Comparison of ENCODE assay signal across 23 mouse cellular contexts in genomic region chr14:93553771-93554170, GRCm38 (mm10).
A peak's percentile ranks its signal among the peaks of the same experiment; 100 is the strongest.
DNase-seq lines count a peak whose midpoint lies in the region; ATAC-seq and TF ChIP-seq lines count a peak whose summit lies in the region.
"Had no signal": no experiment of that assay in that cellular context is flagged by ENCODE, and none has a peak within 500 bp of the region (broad histone marks: within the 10 kb centered on the region; RNA-seq: fewer than 3 reads in every experiment).

No protein-coding gene starts in this region.

- H3K27me3 ChIP-seq in midbrain, embryonic 11.5 days (ENCODE audit: control insufficient read depth, insufficient read depth, low read length), result no peaks in the 10 kb centered on the region
- no peaks in the 10 kb centered on the region for H3K27me3 ChIP-seq in midbrain, postnatal 0 days (ENCODE audit: insufficient read depth, low read length)
- H3K27me3 ChIP-seq: embryonic facial prominence, embryonic 12.5 days; embryonic facial prominence, embryonic 15.5 days; forebrain, embryonic 12.5 days; hindbrain, embryonic 12.5 days; hindbrain, embryonic 15.5 days had no signal

- no peak for TF ChIP-seq CTCF in midbrain, postnatal 0 days (IDR thresholded peaks at IDR 0.05)
- TF ChIP-seq CTCF in brain, embryonic 14.5 days (IDR thresholded peaks at IDR 0.05; ENCODE audit: borderline replicate concordance, extremely low read depth, insufficient read depth, insufficient read length), result no peak

- no peak overlapping the region for H3K27ac ChIP-seq in midbrain, embryonic 11.5 days (ENCODE audit: low read depth, low read length)
- no peak overlapping the region for H3K27ac ChIP-seq in midbrain, postnatal 0 days (ENCODE audit: low read depth, low read length)
- H3K27ac ChIP-seq: embryonic facial prominence, embryonic 12.5 days; embryonic facial prominence, embryonic 15.5 days; forebrain, embryonic 12.5 days; gastrocnemius, adult 2 months; hindbrain, embryonic 12.5 days; hindbrain, embryonic 15.5 days had no signal

- no peak overlapping the region for H3K4me3 ChIP-seq in midbrain, embryonic 11.5 days (ENCODE audit: low read depth, low read length)
- H3K4me3 ChIP-seq in midbrain, postnatal 0 days (ENCODE audit: low read depth, low read length), result no peak overlapping the region
- H3K4me3 ChIP-seq: embryonic facial prominence, embryonic 12.5 days; embryonic facial prominence, embryonic 15.5 days; forebrain, embryonic 12.5 days; gastrocnemius, adult 2 months; hindbrain, embryonic 12.5 days; hindbrain, embryonic 15.5 days had no signal

- no peaks in the 10 kb centered on the region for H3K9me3 ChIP-seq in midbrain, embryonic 11.5 days (ENCODE audit: control insufficient read depth, low read length)
- H3K9me3 ChIP-seq in midbrain, postnatal 0 days (ENCODE audit: low read length), result no peaks in the 10 kb centered on the region
- H3K9me3 ChIP-seq: embryonic facial prominence, embryonic 12.5 days; embryonic facial prominence, embryonic 15.5 days; forebrain, embryonic 12.5 days; hindbrain, embryonic 12.5 days; hindbrain, embryonic 15.5 days had no signal

- peak; percentile 60 for DNase-seq in midbrain, embryonic 11.5 days (ENCODE audit: low spot score, missing footprints)
- no peak for DNase-seq in midbrain, postnatal 0 days (ENCODE audit: low spot score)
- DNase-seq in 416B (ENCODE audit: low read depth), result peak; percentile 11
- DNase-seq in brain, embryonic 14.5 days (ENCODE audit: low read depth), result peak; percentile 62
- DNase-seq in urinary bladder, postnatal 10 days (ENCODE audit: low spot score), result no peak
- DNase-seq: adrenal gland, postnatal 10 days; adrenal gland, postnatal 36 days; cerebellum, adult 11 months; cerebellum, adult 2 months; cerebellum, adult 9-11 months; cerebellum, postnatal 25 days; gastrocnemius, adult 2 months; gastrocnemius, postnatal 14 days; heart, adult 11 months had no signal

- no peaks in the 10 kb centered on the region for H3K4me1 ChIP-seq in midbrain, embryonic 11.5 days (ENCODE audit: control insufficient read depth, insufficient read depth, low read length)
- no peaks in the 10 kb centered on the region for H3K4me1 ChIP-seq in midbrain, postnatal 0 days (ENCODE audit: insufficient read depth, low read length)
- H3K4me1 ChIP-seq: embryonic facial prominence, embryonic 12.5 days; embryonic facial prominence, embryonic 15.5 days; forebrain, embryonic 12.5 days; hindbrain, embryonic 12.5 days; hindbrain, embryonic 15.5 days had no signal

- no peak overlapping the region for H3K9ac ChIP-seq in midbrain, embryonic 11.5 days (ENCODE audit: low read length)
- H3K9ac ChIP-seq in midbrain, postnatal 0 days (replicated peaks; ENCODE audit: low read length, poor library complexity, severe bottlenecking), result no peak overlapping the region
- H3K9ac ChIP-seq: embryonic facial prominence, embryonic 12.5 days; embryonic facial prominence, embryonic 15.5 days; forebrain, embryonic 12.5 days; hindbrain, embryonic 12.5 days; hindbrain, embryonic 15.5 days had no signal

- H3K36me3 ChIP-seq in midbrain, embryonic 11.5 days (ENCODE audit: control insufficient read depth, insufficient read depth, low read length), result no peaks in the 10 kb centered on the region
- no peaks in the 10 kb centered on the region for H3K36me3 ChIP-seq in midbrain, postnatal 0 days (ENCODE audit: insufficient read depth, low read length)
- H3K36me3 ChIP-seq: embryonic facial prominence, embryonic 12.5 days; embryonic facial prominence, embryonic 15.5 days; forebrain, embryonic 12.5 days; hindbrain, embryonic 12.5 days; hindbrain, embryonic 15.5 days had no signal

- 62% methylated on average over 3 of the region's 3 CpGs for WGBS in midbrain, embryonic 11.5 days
- 45% methylated on average over 3 of the region's 3 CpGs for WGBS in midbrain, postnatal 0 days

- TF ChIP-seq POLR2A in brain, embryonic 14.5 days (IDR thresholded peaks at IDR 0.05; ENCODE audit: borderline replicate concordance, extremely low read depth, insufficient read depth, insufficient read length, poor library complexity, severe bottlenecking), result no peak

- ATAC-seq in midbrain, embryonic 11.5 days (ENCODE audit: low FRiP score), result peak; percentile 57; the same call in 1 of the 2 replicates
- no peak for ATAC-seq in midbrain, postnatal 0 days (ENCODE audit: low FRiP score)
- no peak for ATAC-seq in activated CD4-positive, CD25-positive, alpha-beta regulatory T cell, adult 4 months
- ATAC-seq: CD4-positive, CD25-positive, alpha-beta regulatory T cell, adult 4 months; forebrain, embryonic 16.5 days had no signal

- no peak overlapping the region for H3K4me2 ChIP-seq in midbrain, embryonic 11.5 days
- H3K4me2 ChIP-seq in midbrain, postnatal 0 days (ENCODE audit: low read depth, low read length, poor library complexity, severe bottlenecking), result no peak overlapping the region
- H3K4me2 ChIP-seq: embryonic facial prominence, embryonic 12.5 days; embryonic facial prominence, embryonic 15.5 days; forebrain, embryonic 12.5 days; heart, embryonic 11.5 days; hindbrain, embryonic 12.5 days; hindbrain, embryonic 15.5 days had no signal

Comparison
In these comparisons a context has a peak if more than half of its experiments do, and no peak if none do; other contexts are left out.
1. DNase-seq: peak in midbrain, embryonic 11.5 days (single experiment), 416B (single experiment) and brain, embryonic 14.5 days (single experiment); none in midbrain, postnatal 0 days (single experiment) and urinary bladder, postnatal 10 days (single experiment).